Mouse (Mus musculus): ENCODE data around the gene Msi2.

Msi2 gene

DNA sequence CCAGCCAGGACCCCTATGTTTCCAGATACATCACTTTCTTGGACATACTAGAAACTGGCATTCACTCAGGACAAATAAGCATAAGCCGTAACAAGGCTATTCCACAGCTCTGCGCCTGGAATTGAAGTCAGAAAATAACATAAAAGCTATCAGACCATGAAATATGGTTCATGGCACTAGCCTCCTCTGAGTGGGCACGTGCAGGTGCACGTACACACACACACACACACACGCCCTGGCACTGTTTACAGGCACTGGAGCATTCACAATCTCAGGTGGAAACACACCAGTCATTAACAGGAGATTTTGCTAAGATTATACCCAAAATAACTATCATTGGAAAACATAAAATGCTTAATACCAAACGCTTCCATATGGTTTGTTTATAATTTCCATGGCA, 81.4 kb downstream of the Msi2 start:
- DNase-seq (ENCODE audit: low read depth, low spot score) = no peak

DNA sequence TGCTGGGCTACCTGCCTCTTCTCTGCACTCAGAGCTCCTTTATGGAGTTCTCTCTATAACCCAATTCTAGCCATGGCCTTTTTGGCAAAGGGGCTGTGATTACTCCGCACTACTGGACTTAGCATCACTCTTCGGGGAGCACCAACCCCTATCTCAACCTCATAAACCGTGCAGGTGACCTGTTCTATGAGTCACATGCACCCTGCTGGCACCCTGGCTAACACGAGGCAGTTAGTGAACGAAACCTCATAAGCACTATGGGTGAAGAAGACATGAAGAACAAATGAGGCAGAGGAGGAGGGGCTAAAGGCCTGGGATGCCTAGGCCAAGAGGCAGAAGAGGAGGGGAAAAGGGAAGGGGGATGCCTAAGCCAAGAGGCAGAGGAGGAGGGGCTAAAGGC, 82.0 kb downstream of the Msi2 start:
- DNase-seq (ENCODE audit: low read depth, low spot score) = no peak

DNA sequence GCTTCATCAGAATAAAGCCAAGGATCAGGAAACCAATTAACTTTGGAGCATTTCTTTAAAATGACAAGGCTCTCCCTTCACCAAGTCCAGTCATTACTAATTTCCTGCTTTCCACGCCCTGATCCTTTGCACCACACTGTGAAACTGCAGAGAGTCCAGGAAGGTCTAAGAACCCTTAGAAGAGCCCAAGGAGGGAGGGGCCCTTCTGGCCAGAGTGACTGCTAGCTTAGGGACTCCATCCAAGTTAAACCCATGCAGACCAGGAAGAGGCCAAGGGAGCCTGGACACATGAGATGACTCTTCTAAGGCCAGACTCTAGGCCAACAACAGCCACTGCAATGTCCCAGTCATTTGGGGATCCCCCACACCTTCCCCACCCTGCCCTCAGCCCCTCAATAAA, 83.7 kb downstream of the Msi2 start:
- no peak for DNase-seq (ENCODE audit: low read depth, low spot score)

DNA sequence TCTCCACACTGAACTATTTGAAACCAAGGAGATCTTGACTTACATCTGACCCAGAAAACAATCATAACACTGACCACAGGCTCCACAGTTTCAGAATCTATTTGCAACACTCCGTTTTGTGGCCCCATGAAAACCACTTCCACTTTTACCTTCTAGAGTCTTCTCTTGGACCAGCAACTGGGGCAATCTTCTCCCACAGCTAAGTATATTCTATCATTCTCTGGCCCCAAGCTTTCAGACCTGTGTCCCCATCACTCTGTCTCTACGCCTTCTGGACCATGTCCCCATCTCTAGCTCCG, 86.4 kb downstream of the Msi2 start:
- DNase-seq (ENCODE audit: low read depth, low spot score) = no peak

DNA sequence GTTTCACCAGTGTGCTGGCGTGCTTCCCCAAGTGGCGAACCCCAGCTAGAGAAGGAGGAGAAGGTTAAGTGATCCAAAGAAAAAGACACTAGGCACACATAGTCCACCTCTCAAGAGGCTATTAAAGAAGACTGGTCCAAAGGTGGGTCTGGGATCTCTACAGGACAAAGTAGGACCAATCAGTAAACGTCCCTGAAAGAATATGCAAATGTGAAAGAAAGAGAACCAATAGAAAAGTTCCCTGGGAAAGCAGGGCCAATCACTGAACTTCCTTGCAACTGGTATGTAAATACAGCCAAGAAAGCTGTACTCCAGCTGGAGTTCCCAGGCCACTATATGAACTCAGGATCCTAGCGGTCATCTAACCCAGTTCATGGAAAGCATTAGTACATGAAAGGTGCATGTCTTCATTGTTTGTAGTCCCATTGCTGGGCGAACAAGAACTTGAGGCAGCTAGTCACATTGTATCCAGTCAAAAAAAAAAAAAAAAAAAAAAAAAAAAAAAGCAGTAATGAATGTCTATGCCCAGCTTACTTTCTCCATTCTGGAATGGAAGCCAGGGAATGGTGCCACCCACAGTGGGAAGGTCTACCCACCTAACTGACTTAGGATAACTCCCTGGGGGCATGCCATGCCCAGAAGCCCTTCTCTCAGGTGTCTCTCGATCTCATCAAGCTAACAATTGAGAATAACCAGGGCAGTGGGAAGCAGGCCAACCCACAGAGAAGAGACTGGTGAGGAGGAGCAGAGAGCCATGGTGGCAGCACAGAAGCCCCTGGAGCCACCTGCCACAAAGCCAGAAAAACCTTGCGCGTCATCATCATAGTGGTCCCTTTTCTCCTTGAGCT, 87.0 kb downstream of the Msi2 start:
- no peak for DNase-seq (ENCODE audit: low read depth, low spot score)

DNA sequence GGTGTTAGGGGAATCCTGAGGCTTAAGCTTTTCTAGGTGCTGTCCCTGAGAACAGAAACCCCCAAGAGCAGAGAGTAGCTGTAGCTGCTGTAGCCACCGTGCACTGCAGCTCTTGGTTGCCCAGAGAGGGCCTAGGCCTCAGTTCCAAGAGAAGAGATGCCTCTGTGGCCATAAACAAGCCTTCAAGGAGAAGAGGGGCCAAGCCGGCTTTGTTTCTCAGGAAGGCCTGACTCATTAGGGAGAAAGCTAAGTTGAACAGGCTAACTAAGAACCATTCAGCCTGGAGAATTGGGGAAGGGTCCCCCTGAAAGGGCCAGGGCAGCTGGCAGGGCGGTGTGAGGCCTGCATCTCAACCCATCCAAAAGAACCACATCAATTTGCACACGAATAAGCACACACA, 88.7 kb downstream of the Msi2 start:
- no peak for DNase-seq (ENCODE audit: low read depth, low spot score)

DNA sequence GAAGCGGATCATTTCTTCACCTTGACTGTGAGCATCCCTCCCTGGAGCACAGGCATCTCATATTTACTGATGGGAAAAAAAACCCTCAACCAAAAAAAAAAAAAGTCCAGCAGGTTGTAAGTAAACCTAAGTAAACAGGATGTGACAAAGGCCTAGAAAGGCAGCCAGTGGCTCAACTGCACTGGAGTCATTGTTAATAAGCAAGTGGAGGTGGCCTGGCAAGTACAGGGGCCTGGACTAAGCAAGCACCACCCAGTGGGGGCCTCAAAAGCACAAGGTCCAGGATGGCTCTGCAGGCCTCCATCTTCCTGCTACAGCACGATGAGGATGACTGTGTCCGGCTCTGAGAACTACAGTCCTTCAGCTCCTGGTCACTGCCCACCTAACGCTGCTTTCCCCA, 89.1 kb downstream of the Msi2 start:
- DNase-seq (ENCODE audit: low read depth, low spot score) = no peak

DNA sequence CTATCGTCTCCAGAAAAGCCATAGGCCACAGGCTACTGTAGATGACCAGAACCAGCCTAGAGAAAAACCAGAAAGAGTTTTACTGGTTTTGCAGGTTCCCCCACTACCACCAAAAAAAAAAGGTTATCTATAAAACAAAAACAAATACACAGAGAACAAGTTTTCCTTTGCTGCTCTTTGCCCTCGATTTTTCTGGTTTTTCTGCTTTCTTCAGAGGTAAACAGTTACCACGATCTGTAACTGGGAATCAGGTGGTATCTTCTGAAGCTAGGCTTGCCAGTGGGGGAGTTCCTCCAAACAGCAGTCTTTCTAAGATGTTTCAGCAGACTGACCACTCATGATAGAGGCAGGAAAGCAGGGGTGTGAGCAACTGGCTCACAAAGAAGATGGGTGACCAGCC, 89.6 kb downstream of the Msi2 start:
- no peak for DNase-seq (ENCODE audit: low read depth, low spot score)

DNA sequence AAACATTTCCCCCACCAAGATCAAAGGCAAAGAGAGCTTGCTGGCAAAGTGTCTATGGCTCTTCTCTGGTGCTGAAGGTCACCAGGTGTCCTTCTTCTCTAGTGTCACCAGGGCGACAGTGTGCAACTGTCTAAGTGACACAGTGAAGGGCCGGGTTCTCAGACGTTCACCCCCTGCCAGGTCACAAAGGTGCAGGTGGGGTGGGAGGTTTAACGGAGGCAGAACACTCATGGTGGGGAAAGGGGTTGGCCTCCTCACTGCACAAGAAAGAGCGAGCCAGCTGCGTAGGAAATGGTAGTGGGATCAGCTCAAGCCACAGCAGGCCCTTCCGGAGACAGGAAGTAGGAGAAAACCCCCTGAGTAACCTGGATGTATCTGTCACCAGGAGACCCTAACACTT, 91.0 kb downstream of the Msi2 start:
- no peak for DNase-seq (ENCODE audit: low read depth, low spot score)

DNA sequence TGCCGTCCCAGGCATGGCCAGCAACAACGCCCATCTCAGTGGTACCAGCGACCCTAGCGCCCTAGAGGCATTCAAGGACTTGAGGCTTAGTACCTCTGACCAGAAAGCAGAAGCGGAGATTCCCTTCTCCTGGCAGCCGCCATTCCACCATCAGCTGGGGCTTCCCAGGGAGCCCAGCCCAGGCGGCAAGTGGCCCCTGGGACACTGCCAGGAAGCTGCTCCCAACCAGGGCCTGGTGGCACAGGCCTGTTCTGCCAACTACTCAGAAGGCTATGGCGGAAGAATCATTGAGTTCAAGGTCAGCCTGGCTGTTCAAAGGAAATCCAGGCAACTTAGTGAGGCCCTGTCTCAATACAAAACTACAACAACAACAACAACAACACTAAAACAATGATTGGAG, 91.7 kb downstream of the Msi2 start:
- no peak for DNase-seq (ENCODE audit: low read depth, low spot score)

DNA sequence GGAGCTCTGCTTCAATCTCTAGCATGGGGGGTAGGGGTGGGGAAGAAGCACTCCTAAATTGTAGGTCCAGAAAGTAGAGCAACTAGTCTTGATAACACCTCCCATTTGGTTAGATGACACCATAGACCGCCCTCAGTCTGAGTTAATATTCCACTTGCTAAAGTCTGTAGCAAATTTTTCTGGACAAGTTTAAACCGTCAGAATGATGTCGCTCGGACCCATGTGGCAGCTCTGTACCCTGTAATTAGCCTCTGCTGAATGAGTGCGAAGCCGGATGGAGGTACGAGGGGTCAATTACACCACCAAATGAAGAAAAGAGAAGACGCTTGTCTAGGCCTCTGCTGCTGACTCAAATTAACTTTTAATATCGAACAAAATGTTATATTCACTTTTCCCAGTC, 92.3 kb downstream of the Msi2 start:
- DNase-seq (ENCODE audit: low read depth, low spot score) = no peak

DNA sequence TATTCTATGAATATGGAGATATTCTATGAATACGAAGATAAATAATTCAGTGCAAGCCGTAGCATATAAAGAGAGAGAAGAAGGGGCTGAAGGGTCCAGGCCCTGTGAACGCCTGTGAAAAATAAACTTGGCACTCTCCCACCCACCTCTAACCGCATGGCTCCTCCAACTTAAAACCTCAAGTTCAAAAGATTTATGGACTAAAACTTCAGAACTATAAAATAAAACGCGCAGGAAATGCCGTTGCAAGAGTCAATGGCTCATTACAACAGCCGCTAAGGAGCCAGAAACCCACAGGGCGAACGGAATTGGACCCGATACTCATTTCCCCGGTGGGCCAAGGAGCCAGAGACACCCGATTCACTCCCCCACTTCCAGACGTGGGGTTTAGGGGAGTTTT, 93.2 kb downstream of the Msi2 start:
- no peak for DNase-seq (ENCODE audit: low read depth, low spot score)

DNA sequence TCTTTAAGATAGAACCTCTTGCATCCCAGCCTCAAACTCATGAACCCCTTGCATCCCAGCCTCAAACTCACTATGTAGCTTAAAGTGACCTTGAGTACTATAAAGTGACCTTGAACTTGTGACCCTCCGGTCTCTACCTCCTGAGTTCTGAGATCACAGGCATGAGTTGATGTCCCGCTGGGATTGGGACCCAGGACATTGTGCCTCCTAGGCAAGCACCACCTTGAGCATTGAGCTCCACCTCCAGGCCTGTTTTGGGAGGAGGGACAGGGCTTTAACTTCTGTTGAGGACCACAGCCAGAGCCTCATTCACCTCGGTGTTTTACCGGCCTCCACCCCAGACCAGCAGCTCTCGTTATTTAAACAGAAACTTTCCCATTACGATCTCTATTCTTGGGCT, 93.7 kb downstream of the Msi2 start:
- DNase-seq (ENCODE audit: low read depth, low spot score) = no peak

DNA sequence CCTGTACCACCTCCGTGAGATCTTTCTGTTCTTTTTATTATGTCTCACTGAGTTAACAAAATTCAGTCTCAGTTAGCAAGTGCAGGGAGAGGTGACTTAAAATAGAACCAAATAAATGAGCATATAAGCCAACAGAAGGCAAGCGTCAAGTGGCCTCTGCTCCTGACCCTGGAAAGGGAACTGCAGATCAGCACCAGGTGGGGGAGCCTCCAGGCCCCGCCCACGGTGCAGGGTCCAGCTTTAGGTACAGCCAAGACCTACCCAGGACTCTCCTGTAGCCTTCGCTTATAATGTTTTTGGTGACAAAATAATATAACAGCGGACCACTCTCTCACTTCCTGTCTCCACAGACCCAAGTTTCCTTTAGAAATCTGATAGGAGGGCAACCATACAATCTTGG, 94.6 kb downstream of the Msi2 start:
- DNase-seq (ENCODE audit: low read depth, low spot score) = no peak

DNA sequence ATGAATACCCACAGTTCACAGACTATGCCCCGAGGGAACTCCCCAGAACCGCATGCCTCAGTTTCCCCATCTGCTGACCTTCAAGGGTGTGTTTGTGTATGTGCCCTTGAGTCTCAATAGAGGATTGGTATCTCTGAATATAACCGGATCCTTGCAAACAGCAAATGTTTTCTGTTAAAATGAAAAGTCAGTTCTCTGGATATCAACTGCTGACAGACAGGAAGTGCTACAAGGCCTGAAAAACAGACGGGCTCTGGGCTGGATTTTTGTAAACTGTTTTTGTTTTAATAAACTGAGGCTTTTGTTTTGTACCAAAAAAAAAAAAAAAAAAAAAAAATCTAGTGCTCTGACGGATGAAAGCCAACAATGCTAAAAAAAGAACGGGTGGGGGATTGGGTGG, 95.8 kb downstream of the Msi2 start:
- no peak for DNase-seq (ENCODE audit: low read depth, low spot score)

DNA sequence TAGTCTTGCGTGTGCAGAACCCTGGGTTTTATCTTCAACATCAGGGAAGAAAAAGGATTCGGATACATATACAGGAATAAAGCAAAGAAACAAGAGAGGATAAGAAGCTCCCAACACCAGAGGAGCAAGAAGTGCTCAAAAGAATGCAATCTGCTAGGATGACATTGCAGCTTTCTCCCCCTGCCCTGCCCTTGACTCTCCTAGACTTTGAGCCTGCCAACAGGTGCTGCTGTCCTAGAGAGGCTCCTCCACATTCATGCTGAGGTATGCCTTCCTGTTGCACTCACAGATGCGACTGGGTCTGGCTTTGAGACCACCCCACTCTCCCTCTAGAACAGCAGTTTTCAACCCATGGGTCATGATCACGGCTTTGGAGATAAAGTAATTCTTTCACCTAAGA, 96.5 kb downstream of the Msi2 start:
- no peak for DNase-seq (ENCODE audit: low read depth, low spot score)

DNA sequence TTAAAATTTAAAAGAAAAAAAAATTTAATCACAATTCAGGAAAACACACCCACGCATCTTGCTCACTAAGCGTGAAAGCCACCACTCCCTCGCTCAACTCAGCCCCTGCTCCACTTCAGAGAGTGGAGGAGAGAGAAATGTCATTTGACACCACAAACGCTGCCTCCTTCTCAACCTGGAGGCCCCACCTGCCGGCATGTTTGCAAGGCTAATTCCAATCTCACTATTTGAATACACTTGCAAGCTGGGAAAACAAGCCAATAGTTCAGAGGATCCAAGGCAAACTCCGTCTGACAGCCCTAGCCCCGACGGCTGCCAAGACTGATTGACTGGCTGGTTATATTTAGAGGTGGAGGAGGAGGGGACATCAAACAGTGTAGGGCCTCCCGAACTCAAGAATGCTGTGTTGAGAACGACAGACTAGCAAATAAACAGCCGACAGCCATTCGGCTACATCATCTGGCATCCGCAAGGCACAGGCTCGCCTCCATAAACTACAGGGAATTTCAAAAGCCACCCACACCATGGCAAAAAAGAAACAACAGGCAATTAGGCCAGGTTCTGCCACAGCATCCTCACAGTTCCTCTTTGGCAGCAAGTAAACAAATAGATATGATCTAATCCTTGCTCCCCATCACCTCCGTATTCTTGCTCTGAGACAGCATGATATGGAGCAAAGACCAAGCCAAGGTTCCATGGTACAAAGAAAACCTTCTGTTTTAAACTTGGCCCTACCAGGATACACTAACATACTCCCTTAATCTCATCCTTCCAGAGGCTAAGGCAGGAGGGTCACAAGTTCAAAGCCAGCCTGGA, 97.9 kb downstream of the Msi2 start:
- DNase-seq (ENCODE audit: low read depth, low spot score) = peak; percentile 62

DNA sequence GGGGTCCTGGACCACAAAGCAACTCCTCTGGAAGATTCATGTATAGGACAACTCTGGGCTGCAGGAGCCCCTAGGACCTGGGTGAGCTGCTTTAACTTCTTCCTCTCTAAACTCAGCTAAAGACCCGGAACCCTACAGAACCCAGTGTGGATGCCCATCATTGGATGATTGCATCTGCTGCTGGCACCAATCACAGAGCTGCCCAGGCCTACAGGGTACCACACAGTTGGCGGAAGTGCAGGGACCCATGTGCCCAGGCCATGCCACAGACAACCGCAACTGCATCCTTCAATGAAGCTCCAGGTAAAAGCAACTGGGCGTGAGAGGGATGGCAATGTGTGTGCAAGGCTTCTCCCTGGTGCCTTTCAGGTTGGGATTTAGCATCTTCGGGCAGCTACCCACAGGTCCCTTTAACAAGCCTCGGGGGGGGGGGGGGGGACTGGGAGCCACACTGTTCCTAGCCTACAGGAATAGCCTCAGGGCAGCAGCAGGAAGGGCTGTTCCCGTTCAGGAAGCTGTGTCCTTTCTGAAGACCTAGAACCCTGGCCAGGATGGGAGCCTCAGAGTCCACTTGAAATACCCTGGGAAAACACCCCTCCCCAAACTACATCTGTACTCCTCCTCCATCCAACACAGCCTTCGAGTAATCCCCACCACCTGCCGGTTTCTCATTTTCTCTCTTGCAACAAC, 98.7 kb downstream of the Msi2 start:
- DNase-seq (ENCODE audit: low read depth, low spot score) = no peak

DNA sequence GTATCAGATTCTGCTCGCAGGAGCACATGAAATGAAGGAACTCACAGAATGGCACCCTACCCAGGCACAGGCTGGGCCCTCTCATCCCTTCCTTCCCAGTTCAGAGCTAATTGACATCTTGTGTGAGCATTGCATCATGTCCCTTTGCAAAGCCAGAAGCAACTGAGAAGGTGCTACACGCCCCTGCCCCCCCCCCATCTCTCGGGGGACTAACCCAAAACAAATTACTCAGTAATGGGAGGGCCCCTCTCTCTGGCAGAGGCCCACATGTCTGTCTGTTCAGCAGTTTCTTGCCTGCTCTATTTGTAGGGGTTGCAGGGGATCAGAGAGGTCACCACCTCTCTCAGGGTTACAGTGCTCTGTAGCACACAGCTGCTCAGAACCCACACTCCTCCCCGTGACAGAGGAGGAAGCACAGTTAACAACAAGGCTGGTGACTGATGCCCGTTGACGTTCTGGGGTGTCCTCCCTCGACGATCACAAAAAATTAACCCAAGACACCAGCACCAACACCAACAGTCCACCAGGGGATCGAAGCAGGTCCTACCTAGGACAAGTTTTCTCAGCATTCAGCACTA, 99.5 kb downstream of the Msi2 start:
- DNase-seq (ENCODE audit: low read depth, low spot score) = no peak

DNA sequence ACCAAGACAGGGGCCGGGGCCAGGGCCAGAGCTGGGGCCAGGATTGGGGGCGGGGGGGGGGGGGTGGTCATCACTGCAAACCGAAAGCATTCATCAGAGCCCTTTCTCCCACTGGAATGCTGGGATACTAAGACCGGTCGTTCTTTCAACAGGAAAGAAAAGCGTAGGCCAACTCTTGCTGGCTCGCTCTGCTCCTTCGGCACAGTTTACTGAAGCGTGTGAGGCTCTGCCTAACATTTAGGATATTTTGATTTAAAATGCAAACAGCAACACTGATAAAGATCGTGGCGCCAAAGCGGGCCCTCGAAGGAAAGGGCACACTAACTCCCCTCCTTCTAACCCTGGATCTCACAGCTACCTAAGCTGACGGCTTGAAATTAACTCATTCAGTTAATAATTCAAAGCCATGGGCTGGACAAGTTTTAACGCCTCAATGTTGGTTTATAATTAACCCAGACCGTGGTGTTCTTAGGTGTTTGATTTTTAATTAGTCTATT, 100.3 kb downstream of the Msi2 start:
- no peak for DNase-seq (ENCODE audit: low read depth, low spot score)

DNA sequence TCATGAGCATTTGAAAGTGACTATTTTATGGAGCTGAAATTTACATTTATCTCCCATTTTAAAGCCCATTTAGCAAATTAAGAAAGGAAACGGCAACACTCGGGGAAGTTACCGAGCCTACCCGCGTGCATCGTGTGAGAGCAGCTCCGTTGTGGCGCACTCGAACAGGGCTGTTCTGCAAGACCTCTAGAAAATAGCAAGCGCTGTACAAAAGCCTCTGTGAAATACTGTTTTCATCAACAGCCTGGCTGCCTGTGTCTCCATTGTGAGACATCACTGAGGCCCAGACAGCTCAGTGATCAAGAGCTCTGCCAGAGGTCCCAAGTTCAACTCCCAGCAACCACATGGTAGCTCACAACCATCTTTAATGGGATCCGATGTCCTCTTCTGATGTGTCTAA, 100.9 kb downstream of the Msi2 start:
- no peak for DNase-seq (ENCODE audit: low read depth, low spot score)
